Mouse (Mus musculus) spleen, adult 2 months (tissue): ENCODE data around the gene Tiam1. TPM values are rescaled to one million over a fixed set of nuclear protein-coding genes. Genes with fewer than 3 reads are reported as not detected.

Experiments used
- DNase-seq, 2 experiments: peaks; one replicate each; pipeline versions ENCODE4 v3.0.0 to v3.0.0-alpha.2; 2012 to 2021; ENCODE audit warnings: low spot score in 2 of 2, low read depth in 1 of 2
- H3K27ac ChIP-seq: fragments of 200-500 bp; 2 replicates; pipeline ENCODE4 v1.5.1; 2012; ENCODE audit warnings: low read length, inconsistent platforms; ENCODE audit not compliant: insufficient read depth
- H3K27me3 ChIP-seq: fragments of 200-500 bp; 2 replicates; pipeline ENCODE4 v1.6.1; 2012; ENCODE audit warnings: mild to moderate bottlenecking, moderate library complexity, low read length, inconsistent platforms; ENCODE audit not compliant: control insufficient read depth, insufficient read depth
- H3K36me3 ChIP-seq: fragments of 200-500 bp; 2 replicates; pipeline ENCODE4 v1.6.1; 2012; ENCODE audit warnings: mild to moderate bottlenecking, low read length, inconsistent platforms; ENCODE audit not compliant: control insufficient read depth, insufficient read depth
- H3K4me1 ChIP-seq: fragments of 200-500 bp; 2 replicates; pipeline ENCODE4 v1.6.1; 2011; ENCODE audit warnings: inconsistent platforms; ENCODE audit not compliant: control insufficient read depth, insufficient read depth, insufficient read length
- H3K4me3 ChIP-seq: fragments of 200-500 bp; 2 replicates; pipeline ENCODE4 v1.5.1; 2011; ENCODE audit warnings: mild to moderate bottlenecking, inconsistent platforms; ENCODE audit not compliant: insufficient read depth, insufficient read length; ENCODE audit errors: extremely low read depth
- CTCF ChIP-seq: fragments of 200-500 bp; IDR thresholded peaks from 2 replicates; pipeline ENCODE4 v1.5.1; 2011; ENCODE audit warnings: mild to moderate bottlenecking, inconsistent platforms; ENCODE audit not compliant: insufficient read depth, insufficient read length, insufficient replicate concordance; ENCODE audit errors: extremely low read depth
- POLR2A ChIP-seq: fragments of 200-500 bp; IDR thresholded peaks from 2 replicates; pipeline ENCODE4 v1.6.1; 2011; ENCODE audit warnings: low read depth, low read length, inconsistent platforms
- WGBS: fragments of 180-500 bp; shearing (Covaris S2); methylation state at CpG from one replicate; pipeline ENCODE4 v1.1.7; 2018; 5-methylcytosine and 5-hydroxymethylcytosine counted together
- polyA plus RNA-seq: library from polyadenylated mRNA; depleted of rRNA; stranded (reverse); fragments of >200 nt; gene quantifications from 2 replicates; pipeline ENCODE4 v1.2.3, GENCODE M21; 2012

Tiam1 gene
- polyA plus RNA-seq, 1 experiment = 4.3 TPM

GRCm38 (mm10) chr16:90070104-90070503, 73.5 kb downstream of the Tiam1 start:
- H3K27ac ChIP-seq = no peak overlapping the region
- H3K36me3 ChIP-seq = no peaks in the 10 kb centered on the region
- no peak for DNase-seq
- 0 out of 2 replicates have a peak, but pooled peaks cover 3% of the 10 kb centered on the region for H3K4me1 ChIP-seq
- no peak overlapping the region for H3K4me3 ChIP-seq
- no peak for TF ChIP-seq CTCF
- no peak for TF ChIP-seq POLR2A
- no peaks in the 10 kb centered on the region for H3K27me3 ChIP-seq
- WGBS = 93% methylated on average over 11 of the region's 11 CpGs

DNA sequence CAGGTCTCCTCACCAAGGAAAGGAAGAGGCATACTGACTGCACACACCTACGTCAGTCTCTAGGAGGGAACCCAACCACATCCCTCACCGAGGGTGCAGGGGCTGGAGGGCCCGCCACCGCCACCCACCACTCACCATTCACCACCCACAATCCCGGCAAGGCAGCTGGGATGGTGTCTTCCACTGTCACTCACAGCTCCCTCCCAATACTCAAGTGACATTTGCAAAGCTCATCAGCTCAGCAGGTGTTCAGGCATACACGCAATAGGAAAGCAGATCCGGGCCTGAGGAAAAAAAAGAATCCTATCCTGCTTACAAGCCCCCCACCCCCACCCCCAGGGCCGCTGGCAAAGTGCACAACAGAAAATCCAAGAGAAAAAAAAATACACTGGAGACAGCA, 74.4 kb downstream of the Tiam1 start:
- WGBS = 80% methylated on average over 8 of the region's 8 CpGs
- no peaks in the 10 kb centered on the region for H3K36me3 ChIP-seq
- DNase-seq = no peak
- H3K4me1 ChIP-seq = 0 out of 2 replicates have a peak, but pooled peaks cover 3% of the 10 kb centered on the region
- H3K27ac ChIP-seq = no peak overlapping the region
- H3K27me3 ChIP-seq = no peaks in the 10 kb centered on the region
- H3K4me3 ChIP-seq = no peak overlapping the region
- TF ChIP-seq POLR2A (no peak), CTCF (no peak)

- no peaks in the 10 kb centered on the region for H3K27me3 ChIP-seq
- H3K4me3 ChIP-seq = no peak overlapping the region
- 91% methylated on average over 14 of the region's 14 CpGs for WGBS
- H3K36me3 ChIP-seq = no peaks in the 10 kb centered on the region
- H3K4me1 ChIP-seq = no peaks in the 10 kb centered on the region
- H3K27ac ChIP-seq = no peak overlapping the region
- DNase-seq = no peak
- no peak for TF ChIP-seq CTCF
- no peak for TF ChIP-seq POLR2A
These were observed 90.6 kb downstream of the Tiam1 start for GRCm38 (mm10) chr16:90052905-90053519.

- Histone ChIP-seq H3K4me1 (no peaks in the 10 kb centered on the region), H3K27me3 (no peaks in the 10 kb centered on the region), H3K27ac (no peak overlapping the region), H3K4me3 (no peak overlapping the region), H3K36me3 (no peaks in the 10 kb centered on the region)
- TF ChIP-seq POLR2A (no peak), CTCF (no peak)
- DNase-seq = no peak
- WGBS = 92% methylated on average over 11 of the region's 11 CpGs
These were observed 91.2 kb downstream of the Tiam1 start for GRCm38 (mm10) chr16:90052409-90052808.

DNA sequence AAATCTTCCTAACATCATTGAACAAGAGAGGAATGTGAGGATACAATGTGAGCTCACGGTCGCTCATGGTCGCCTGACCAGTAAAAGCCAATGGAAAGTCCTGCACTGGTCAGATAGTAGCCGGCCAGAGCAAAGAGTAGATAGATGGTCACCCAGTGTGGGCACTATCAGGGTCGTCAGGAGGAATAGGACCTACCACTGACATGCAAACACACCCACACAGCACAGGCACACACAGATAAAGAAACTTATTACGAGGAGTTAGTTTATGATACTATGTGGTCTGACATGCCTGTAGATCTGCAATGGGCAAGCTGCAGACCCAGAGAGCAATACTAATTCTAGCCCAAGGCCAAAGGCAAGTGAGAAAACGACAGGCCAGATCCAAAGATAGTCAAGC, 92.5 kb downstream of the Tiam1 start:
- Histone ChIP-seq H3K27ac (no peak overlapping the region), H3K36me3 (no peaks in the 10 kb centered on the region), H3K4me1 (no peaks in the 10 kb centered on the region), H3K27me3 (no peaks in the 10 kb centered on the region), H3K4me3 (no peak overlapping the region)
- no peak for DNase-seq
- TF ChIP-seq CTCF = no peak
- TF ChIP-seq POLR2A = no peak
- 79% methylated on average over 7 of the region's 7 CpGs for WGBS

- Histone ChIP-seq H3K27ac (no peak overlapping the region), H3K27me3 (no peaks in the 10 kb centered on the region), H3K4me3 (no peak overlapping the region), H3K36me3 (no peaks in the 10 kb centered on the region), H3K4me1 (peaks cover 8% of the 10 kb centered on the region; the same call in 1 of the 2 replicates)
- 64% methylated on average over 6 of the region's 6 CpGs for WGBS
- TF ChIP-seq POLR2A (no peak), CTCF (no peak)
- no peak for DNase-seq
These were observed 95.7 kb downstream of the Tiam1 start for GRCm38 (mm10) chr16:90047841-90048240.

DNA sequence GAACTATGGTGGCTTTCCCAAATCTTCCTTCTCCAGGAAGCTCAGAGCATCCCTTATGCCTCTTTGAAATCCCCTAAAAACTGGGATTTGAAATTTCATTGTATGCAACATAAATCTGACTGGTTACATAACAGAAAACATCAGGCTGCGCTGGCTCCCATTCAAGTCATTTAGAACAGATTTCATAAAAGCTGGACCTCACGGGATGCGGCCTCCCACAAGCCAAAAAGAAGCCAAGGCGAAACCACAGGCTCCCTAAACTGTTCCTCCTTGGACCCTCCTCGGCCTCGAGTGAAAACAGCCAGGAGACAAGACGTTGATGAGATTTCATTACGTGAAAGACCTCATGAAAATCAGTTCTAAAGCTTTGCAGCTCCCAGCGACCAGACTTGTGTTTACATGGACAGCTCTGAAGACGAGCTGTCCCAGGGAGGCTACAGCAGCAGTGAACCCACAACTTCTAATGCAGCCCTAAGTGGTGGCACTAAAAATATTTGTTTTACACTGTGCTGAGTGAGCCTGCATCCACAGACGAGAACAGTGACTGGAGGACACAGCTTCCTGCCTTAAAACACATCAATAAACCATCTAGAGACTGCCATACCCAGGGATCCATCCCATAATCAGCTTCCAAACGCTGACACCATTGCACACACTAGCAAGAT, 96.9 kb downstream of the Tiam1 start:
- WGBS = 84% methylated on average over 12 of the region's 12 CpGs
- Histone ChIP-seq H3K27me3 (no peaks in the 10 kb centered on the region), H3K4me1 (peaks cover 12% of the 10 kb centered on the region; the same call in 1 of the 2 replicates), H3K36me3 (no peaks in the 10 kb centered on the region), H3K4me3 (no peak overlapping the region), H3K27ac (no peak overlapping the region)
- TF ChIP-seq CTCF (no peak), POLR2A (no peak)
- DNase-seq = no peak
